Mouse (Mus musculus) cortical plate, adult 2 months (tissue): ENCODE results near the gene Vav1.

Experiments
- CTCF ChIP-seq: fragments of 200-500 bp; IDR thresholded peaks from 2 replicates; pipeline ENCODE4 v1.5.1; 2011; ENCODE audit warnings: mild to moderate bottlenecking, control low read depth, low read length; ENCODE audit not compliant: insufficient read depth; ENCODE audit errors: extremely low read depth
- POLR2A ChIP-seq: fragments of 200-500 bp; IDR thresholded peaks from 2 replicates; pipeline ENCODE4 v1.6.1; 2011; ENCODE audit warnings: mild to moderate bottlenecking, low read length, control low read depth; ENCODE audit not compliant: insufficient read depth; ENCODE audit errors: extremely low read depth

- TF ChIP-seq POLR2A (no peak), CTCF (no peak)
Measured at GRCm38 (mm10) chr17:57334001-57334760, 55.3 kb downstream of the Vav1 start.
